Mouse (Mus musculus) testis, adult 2 months (tissue): ENCODE measurements at regions not wholly inside any gene's neighbourhood (a gene's known extent, or its start where the extent isn't known, plus 50 kb on each side); places are given as distances from the start of the nearest gene placed in this dataset.

Experiments
- CTCF ChIP-seq: fragments of 200-500 bp; IDR thresholded peaks from 2 replicates; pipeline ENCODE4 v1.5.1; 2012; ENCODE audit warnings: low read depth, mild to moderate bottlenecking, inconsistent platforms, low read length, moderate library complexity; ENCODE audit not compliant: control insufficient read depth, insufficient read depth, insufficient replicate concordance
- POLR2A ChIP-seq: fragments of 200-500 bp; IDR thresholded peaks from 2 replicates; pipeline ENCODE4 v1.6.1; 2012; ENCODE audit warnings: low read depth, mild to moderate bottlenecking, inconsistent platforms, low read length, moderate library complexity; ENCODE audit not compliant: control insufficient read depth

GRCm38 (mm10) chr3:134630135-134630516 is 198.7 kb upstream of the Tacr3 start:
- TF ChIP-seq POLR2A (no peak), CTCF (no peak)
